Mouse (Mus musculus) cerebellum, adult 2 months (tissue): ENCODE data around the gene Stt3b. TPM values are rescaled to one million over a fixed set of nuclear protein-coding genes. Genes with fewer than 3 reads are reported as not detected.

ENCODE experiments used
- DNase-seq, 2 experiments: peaks; one replicate each; pipeline ENCODE4 v3.0.0; 2021
- H3K27ac ChIP-seq: fragments of 200-500 bp; 2 replicates; pipeline ENCODE4 v1.5.1; 2012; ENCODE audit warnings: low read length, control low read depth, inconsistent platforms; ENCODE audit not compliant: insufficient read depth
- H3K27me3 ChIP-seq: fragments of 200-500 bp; 2 replicates; pipeline ENCODE4 v1.6.1; 2012; ENCODE audit warnings: inconsistent platforms, mild to moderate bottlenecking, low read length, moderate library complexity; ENCODE audit not compliant: control insufficient read depth, insufficient read depth
- H3K4me1 ChIP-seq: fragments of 200-500 bp; 2 replicates; pipeline ENCODE4 v1.6.1; 2011; ENCODE audit warnings: low read length; ENCODE audit not compliant: control insufficient read depth, insufficient read depth
- H3K4me3 ChIP-seq: fragments of 200-500 bp; replicated peaks from 2 replicates; pipeline ENCODE3; 2011; ENCODE audit warnings: mild to moderate bottlenecking, low read depth, low read length, control low read depth; ENCODE audit not compliant: insufficient read depth
- CTCF ChIP-seq: fragments of 200-500 bp; IDR thresholded peaks from 2 replicates; pipeline ENCODE4 v1.5.1; 2011; ENCODE audit warnings: low read depth, mild to moderate bottlenecking, control low read depth, low read length, moderate library complexity, borderline replicate concordance; ENCODE audit not compliant: insufficient read depth
- POLR2A ChIP-seq: fragments of 200-500 bp; IDR thresholded peaks from 2 replicates; pipeline ENCODE4 v1.6.1; 2011; ENCODE audit warnings: low read length, control low read depth, borderline replicate concordance; ENCODE audit not compliant: insufficient read depth
- WGBS: fragments of 180-500 bp; shearing (Covaris S2); methylation state at CpG from one replicate; pipeline ENCODE4 v1.1.7; 2018; 5-methylcytosine and 5-hydroxymethylcytosine counted together
- polyA plus RNA-seq: library from polyadenylated mRNA; depleted of rRNA; stranded (reverse); fragments of >200 nt; gene quantifications from 2 replicates; pipeline ENCODE4 v1.2.3, GENCODE M21; 2012

Stt3b gene
- polyA plus RNA-seq, 1 experiment: 37.2 TPM

DNA sequence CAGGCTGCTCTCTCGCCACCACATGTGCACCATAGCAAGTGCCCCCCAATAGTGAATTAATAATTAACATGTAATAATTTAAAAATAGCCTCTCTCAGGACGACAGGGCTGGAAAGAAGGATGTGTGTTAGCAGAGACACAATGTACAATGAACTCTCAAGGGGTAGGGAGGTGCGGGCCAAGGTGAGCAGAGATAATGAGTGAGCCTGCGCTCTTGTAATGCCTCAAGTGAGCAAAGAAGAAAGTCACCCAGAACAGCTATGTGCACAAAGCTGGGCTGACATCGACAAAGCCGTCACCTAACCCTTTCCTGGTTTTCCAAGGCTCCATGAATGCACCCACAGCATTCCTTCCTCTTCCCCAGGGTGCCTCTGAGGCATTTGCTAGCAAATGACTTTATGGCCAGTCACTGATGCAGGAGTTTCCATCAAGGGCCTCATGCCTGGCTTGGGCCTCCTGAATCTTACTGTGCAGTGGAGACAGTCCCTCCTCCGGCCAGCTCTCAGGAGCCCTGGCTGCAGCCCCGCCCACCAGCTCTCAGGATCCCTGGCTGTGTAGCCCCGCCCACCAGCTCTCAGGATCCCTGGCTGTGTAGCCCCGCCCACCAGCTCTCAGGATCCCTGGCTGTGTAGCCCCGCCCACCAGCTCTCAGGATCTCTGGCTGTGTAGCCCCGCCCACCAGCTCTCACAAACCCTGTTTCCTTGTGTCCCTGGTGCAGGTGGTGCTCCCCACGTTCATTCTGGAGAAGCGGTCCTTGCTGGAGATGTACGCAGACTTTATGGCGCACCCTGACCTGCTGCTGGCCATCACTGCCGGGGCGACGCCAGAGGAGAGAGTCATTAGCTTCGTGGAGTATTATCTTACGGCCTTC lies 94.2 kb downstream of the Stt3b start:
- WGBS: 57% methylated on average over 21 of the region's 21 CpGs
- no peak overlapping the region for H3K27ac ChIP-seq
- H3K27me3 ChIP-seq: no peaks in the 10 kb centered on the region
- no peak overlapping the region for H3K4me3 ChIP-seq
- TF ChIP-seq POLR2A: no peak
- no peak for TF ChIP-seq CTCF
- no peaks in the 10 kb centered on the region; the same call in 1 of the 2 replicates for H3K4me1 ChIP-seq
- no peak for DNase-seq

DNA sequence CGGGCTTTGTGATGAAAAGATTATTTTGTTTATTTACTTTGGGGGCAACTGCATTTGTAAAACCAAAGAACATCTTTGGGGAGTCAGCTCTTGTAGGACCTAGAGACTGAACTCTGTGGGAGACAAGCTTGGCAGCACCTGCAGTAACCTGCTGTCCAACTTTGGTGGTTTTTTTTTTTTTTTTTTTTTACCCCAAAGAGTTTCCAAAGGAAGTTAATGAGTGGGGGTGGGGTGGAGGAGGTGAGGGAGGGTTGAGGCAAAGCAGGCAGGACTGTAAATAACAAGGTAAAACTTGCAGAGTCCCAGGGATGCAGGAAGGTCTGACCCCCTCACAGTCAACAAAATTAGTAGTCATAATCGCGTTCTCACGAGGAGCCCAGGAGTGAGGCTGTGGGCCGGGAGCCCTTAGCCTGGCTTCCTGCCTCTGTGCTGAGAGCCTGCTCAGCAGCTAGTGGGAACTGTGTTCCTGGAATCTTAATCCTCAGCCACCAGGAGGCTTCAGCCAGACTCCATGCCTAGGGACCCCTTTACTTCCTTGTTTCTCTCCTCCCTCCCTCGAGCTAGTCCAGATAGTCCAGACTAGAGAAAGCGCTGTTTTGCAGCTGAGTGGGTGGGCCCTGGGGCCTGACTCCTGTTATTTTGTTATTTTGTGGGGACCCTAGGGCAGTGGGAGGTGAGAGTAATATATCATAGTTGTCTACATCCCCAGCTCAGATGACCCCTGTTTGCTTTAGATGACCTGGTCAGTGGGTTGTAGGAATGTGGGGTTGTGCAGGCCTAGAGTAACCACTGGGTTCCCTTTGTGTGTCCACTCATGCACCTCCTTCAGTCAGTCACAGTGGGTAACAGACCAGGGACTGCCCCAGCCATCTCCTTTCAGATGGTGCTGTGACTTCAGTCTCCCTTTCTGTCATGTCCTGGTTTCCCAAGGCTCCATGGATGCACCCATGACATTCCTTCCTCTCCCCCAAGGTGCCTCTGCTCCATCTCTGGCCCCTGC lies 95.3 kb downstream of the Stt3b start:
- Histone ChIP-seq H3K27ac (no peak overlapping the region), H3K4me1 (no peaks in the 10 kb centered on the region; the same call in 1 of the 2 replicates), H3K27me3 (no peaks in the 10 kb centered on the region), H3K4me3 (no peak overlapping the region)
- no peak for DNase-seq
- 39% methylated on average over 7 of the region's 7 CpGs for WGBS
- no peak for TF ChIP-seq POLR2A
- no peak for TF ChIP-seq CTCF

DNA sequence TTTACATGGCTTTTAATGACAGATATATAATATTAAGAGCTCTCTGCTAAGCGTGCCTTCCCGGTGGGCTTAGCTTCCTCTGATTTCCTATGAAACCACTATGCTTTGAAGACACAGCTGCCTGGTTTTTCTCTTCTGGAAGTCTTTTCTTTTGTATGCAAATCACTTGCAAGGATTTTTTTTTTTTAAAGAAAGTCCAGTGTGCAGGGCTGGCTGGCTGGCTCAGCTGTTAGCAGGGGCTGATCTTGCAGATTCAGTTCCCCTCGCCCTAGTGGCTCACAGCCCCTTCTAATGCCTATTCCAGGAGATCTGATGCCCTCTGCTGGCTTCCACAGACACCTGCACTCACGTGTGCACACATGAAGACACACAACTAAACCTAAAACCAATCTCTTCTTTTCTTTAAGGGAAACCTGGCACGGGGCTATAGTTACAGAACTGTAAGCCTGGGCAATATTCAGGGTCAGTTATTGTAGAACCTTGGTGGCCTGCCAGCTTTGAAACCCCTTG lies 96.4 kb downstream of the Stt3b start:
- 74% methylated on average over 5 of the region's 5 CpGs for WGBS
- H3K4me3 ChIP-seq: no peak overlapping the region
- no peak overlapping the region for H3K27ac ChIP-seq
- no peaks in the 10 kb centered on the region for H3K27me3 ChIP-seq
- TF ChIP-seq POLR2A (no peak), CTCF (no peak)
- H3K4me1 ChIP-seq: no peaks in the 10 kb centered on the region; the same call in 1 of the 2 replicates
- no peak for DNase-seq

DNA sequence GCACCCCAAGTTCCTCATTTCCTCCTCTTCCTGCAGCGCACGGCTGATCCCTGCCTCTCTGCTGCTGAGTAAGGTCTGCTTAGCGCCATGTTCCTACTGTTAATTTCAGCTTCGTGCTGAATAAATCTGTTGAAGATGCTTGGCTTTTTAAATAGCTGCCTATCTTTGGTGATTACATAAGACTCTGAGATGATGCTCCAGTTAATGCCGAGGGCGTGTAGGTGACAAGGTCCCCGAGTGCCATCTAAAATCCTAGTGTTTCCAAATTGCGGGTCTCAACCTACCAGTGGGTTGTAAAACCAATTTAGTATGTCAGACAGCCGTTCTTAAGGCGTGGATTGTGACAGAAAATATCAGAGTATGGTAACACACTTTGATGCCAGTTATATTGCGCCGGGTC lies 99.7 kb downstream of the Stt3b start:
- H3K4me3 ChIP-seq: no peak overlapping the region
- 92% methylated on average over 12 of the region's 12 CpGs for WGBS
- H3K4me1 ChIP-seq: no peaks in the 10 kb centered on the region
- no peaks in the 10 kb centered on the region for H3K27me3 ChIP-seq
- DNase-seq: no peak
- no peak for TF ChIP-seq CTCF
- TF ChIP-seq POLR2A: no peak
- no peak overlapping the region for H3K27ac ChIP-seq

DNA sequence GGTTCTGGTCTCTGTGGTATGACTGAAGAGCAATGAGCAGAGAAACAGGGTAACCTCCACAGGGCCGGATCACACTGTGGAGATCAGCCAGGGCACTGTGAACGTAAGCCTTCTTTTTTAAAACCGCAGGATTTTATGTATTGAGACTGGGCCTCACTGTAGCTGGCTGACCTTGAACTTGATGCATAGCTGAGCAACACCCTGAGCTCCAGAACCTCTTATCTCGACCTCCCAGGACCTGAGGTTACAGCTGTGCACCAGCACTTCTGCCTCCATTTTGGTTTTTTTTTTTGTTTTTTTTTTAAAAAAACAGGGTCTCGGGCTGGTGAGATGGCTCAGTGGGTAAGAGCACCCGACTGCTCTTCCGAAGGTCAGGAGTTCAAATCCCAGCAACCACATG lies 100.5 kb downstream of the Stt3b start:
- Histone ChIP-seq H3K27me3 (no peaks in the 10 kb centered on the region), H3K27ac (no peak overlapping the region), H3K4me1 (no peaks in the 10 kb centered on the region), H3K4me3 (no peak overlapping the region)
- DNase-seq: no peak
- TF ChIP-seq POLR2A: no peak
- TF ChIP-seq CTCF: no peak
- WGBS: 94% methylated on average over 7 of the region's 7 CpGs

DNA sequence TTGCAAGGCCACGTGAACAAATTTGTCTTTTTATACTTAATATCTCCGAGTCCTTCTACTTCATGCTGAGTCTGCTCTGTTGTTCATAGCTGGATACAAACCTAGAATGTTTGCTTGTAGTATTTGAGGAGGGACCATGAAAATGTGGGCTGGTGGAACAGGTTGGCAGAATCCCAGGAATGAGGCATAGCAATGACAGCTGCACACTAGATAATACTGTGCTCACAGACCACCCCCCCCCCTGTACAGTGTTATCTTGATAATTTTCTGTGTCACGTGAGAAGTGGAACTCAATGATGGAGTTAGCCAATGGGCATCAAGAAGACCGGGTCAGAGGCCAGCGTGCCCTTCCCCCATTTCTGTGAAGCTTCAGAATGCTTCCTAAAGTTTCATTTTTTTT lies 104.0 kb downstream of the Stt3b start:
- WGBS: 52% methylated on average over 5 of the region's 5 CpGs
- Histone ChIP-seq H3K27ac (no peak overlapping the region), H3K4me3 (no peak overlapping the region), H3K4me1 (no peaks in the 10 kb centered on the region), H3K27me3 (no peaks in the 10 kb centered on the region)
- DNase-seq: no peak
- TF ChIP-seq POLR2A: no peak
- TF ChIP-seq CTCF: no peak

DNA sequence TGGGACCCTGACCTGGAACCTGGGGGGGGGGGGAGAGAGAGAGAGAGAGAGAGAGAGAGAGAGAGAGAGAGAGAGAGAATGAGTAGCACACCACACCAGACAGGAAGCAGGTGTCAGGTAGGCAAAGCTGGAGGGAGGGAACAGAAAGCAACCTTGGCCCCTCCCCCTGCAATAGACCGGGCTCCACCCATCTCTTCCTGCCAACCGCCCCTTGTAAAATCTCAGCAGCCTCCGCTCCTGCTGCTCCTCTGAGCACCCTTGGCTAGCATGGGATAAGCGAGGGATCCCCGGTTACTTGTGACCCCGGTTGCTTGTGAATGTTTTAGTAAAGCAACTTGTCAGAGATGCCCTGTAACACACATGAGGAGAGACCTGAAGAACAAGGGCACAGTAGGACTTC lies 104.7 kb downstream of the Stt3b start:
- whole genome bisulfite sequencing: 27% methylated on average over 6 of the region's 6 CpGs
- H3K4me1 ChIP-seq: no peaks in the 10 kb centered on the region
- H3K27ac ChIP-seq: no peak overlapping the region
- H3K27me3 ChIP-seq: no peaks in the 10 kb centered on the region
- no peak for DNase-seq
- no peak for TF ChIP-seq CTCF
- TF ChIP-seq POLR2A: no peak
- no peak overlapping the region for H3K4me3 ChIP-seq

DNA sequence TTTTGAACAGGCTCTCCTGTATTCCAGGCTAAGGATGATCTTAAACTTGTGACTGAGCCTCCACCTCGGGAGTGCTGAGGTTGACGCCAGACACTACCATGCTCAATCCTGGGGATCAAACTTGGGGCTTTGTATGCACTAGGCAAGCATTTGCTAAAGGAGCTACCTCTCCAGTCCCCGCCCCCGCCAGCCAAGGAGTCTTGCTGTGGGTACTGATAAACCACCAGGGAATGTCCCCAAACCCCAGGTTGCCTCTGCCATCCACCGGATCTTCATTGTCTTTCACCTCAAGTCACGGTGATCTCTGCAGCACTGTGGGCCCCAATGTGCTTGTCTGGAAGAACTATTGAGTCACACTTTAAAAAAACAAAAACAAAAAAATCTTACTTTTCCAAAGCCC lies 107.1 kb downstream of the Stt3b start:
- H3K4me1 ChIP-seq: no peaks in the 10 kb centered on the region
- TF ChIP-seq CTCF (no peak), POLR2A (no peak)
- 75% methylated on average over 6 of the region's 6 CpGs for WGBS
- H3K27me3 ChIP-seq: no peaks in the 10 kb centered on the region
- no peak overlapping the region for H3K27ac ChIP-seq
- no peak overlapping the region for H3K4me3 ChIP-seq
- no peak for DNase-seq
